Mouse (Mus musculus) megakaryocyte, embryonic 14.5 days (primary cell): ENCODE measurements around the gene B4galt4.

Experiments
- FLI1 ChIP-seq: IDR thresholded peaks from 2 replicates; pipeline ENCODE4 v1.6.1; 2012; ENCODE audit warnings: low read length, inconsistent platforms, mixed read lengths
- GATA1 ChIP-seq: IDR thresholded peaks from 3 replicates; pipeline ENCODE4 v1.6.1; 2012; ENCODE audit warnings: mixed read lengths, low read length, inconsistent platforms, borderline replicate concordance

DNA sequence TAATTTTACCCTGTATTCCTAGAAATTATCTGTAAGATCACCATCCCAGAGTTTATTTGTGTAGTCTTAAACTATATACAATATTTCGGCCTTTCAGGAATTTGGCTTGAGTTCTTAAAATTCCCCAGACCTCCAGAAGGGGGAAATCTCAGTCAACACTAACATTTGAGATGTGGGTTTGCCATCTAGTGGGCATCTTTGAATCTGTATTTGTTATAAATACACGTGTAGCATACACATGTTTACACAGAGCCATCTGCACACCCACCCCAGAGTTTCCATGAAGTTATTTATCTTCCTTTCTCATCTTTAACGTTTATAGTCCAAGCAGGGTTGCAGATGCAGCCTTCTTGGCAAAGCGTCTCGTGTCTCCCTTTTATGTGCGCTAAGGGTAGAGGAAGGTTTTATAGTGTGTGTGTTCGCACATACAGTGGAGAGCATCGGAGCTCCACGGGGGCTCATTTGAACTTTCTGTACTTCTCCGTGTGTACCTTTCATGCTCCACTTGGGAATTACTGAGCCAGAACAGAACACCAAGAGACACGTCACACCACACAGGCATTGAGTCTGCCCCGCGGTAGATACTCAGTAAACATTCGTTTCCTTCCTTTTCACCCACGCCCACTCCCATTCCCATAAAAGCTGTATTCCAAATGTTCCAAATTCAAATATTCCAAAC, 12.3 kb upstream of the B4galt4 start:
- TF ChIP-seq GATA1 = no peak
- TF ChIP-seq FLI1 = no peak
